Mouse (Mus musculus) stomach, embryonic 16.5 days (tissue): ENCODE data around the gene Rhbdd3. TPM values are rescaled to one million over a fixed set of nuclear protein-coding genes. Genes with fewer than 3 reads are reported as not detected.

Experiments used
- ATAC-seq: fragments of 200-750 bp; cut with Nextera tagmentation; 2 replicates; pipeline ENCODE4 v1.8.0; 2017; ENCODE audit warnings: moderate number of reproducible peaks, moderate TSS enrichment; ENCODE audit not compliant: insufficient read depth, low FRiP score
- H3K27ac ChIP-seq: fragments of 300-500 bp; sonication (generic); 2 replicates; pipeline ENCODE4 v1.5.1; 2014; ENCODE audit warnings: low read length
- H3K27me3 ChIP-seq: fragments of 300-500 bp; sonication (generic); 2 replicates; pipeline ENCODE4 v1.6.1; 2014; ENCODE audit warnings: low read length, control low read depth, mixed read lengths; ENCODE audit not compliant: control insufficient read depth, insufficient read depth
- H3K36me3 ChIP-seq: fragments of 300-500 bp; sonication (generic); 2 replicates; pipeline ENCODE4 v1.6.1; 2014; ENCODE audit warnings: low read length; ENCODE audit not compliant: control insufficient read depth, insufficient read depth
- H3K4me1 ChIP-seq: fragments of 300-500 bp; sonication (generic); 2 replicates; pipeline ENCODE4 v1.6.1; 2014; ENCODE audit warnings: low read length, control low read depth, mixed read lengths; ENCODE audit not compliant: control insufficient read depth, insufficient read depth
- H3K4me2 ChIP-seq: fragments of 300-500 bp; sonication (generic); 2 replicates; pipeline ENCODE4 v1.6.1; 2014; ENCODE audit warnings: low read depth, low read length, mixed read lengths
- H3K4me3 ChIP-seq: fragments of 300-500 bp; sonication (generic); replicated peaks from 2 replicates; pipeline ENCODE4 v1.5.1; 2014; ENCODE audit warnings: mild to moderate bottlenecking, low read length
- H3K9ac ChIP-seq: fragments of 300-500 bp; sonication (generic); 2 replicates; pipeline ENCODE4 v1.6.1; 2014; ENCODE audit warnings: low read length
- H3K9me3 ChIP-seq: fragments of 300-500 bp; sonication (generic); replicated peaks from 2 replicates; pipeline ENCODE4 v1.6.1; 2016; ENCODE audit warnings: low read length, control low read depth; ENCODE audit not compliant: control insufficient read depth
- WGBS: fragments of 180-500 bp; shearing (Covaris S2); extraction: QIAGEN DNeasy Blood & Tissue Kit; methylation state at CpG from one replicate; pipeline ENCODE4 v1.1.7; 2014; 5-methylcytosine and 5-hydroxymethylcytosine counted together
- polyA plus RNA-seq: library from polyadenylated mRNA; unstranded; fragments of >200 nt; fragmentation: Nextera tagmentation; extraction: Ambion mirVana; gene quantifications from 2 replicates; pipeline ENCODE4 v1.2.1, GENCODE M21; 2015

Gene Rhbdd3
- polyA plus RNA-seq, 1 experiment from 2014 or later = 25.2 TPM

GRCm38 (mm10) chr11:5057856-5058641 lies 40.7 kb upstream of the Rhbdd3 start, which contains the start of gene Rasl10a:
Gene Rasl10a (plus strand): TSS chr11:5058128.
- Histone ChIP-seq H3K4me1 (peaks cover 40% of the 10 kb centered on the region), H3K27ac (no peak within 1 kb of the TSS), H3K9me3 (no peaks in the 10 kb centered on the region), H3K9ac (peak within 1 kb of the TSS; percentile 59), H3K36me3 (no peaks in the 10 kb centered on the region), H3K4me2 (peak within 1 kb of the TSS; percentile 87), H3K4me3 (peak within 1 kb of the TSS; percentile 48), H3K27me3 (peaks cover 44% of the 10 kb centered on the region)
- 2% methylated on average over 76 of the region's 77 CpGs for WGBS
- ATAC-seq = no peak

GRCm38 (mm10) chr11:5058783-5059182 lies 39.9 kb upstream of the Rhbdd3 start:
- Histone ChIP-seq H3K27ac (no peak overlapping the region), H3K36me3 (no peaks in the 10 kb centered on the region), H3K4me2 (peak overlapping the region; percentile 87; the same call in 1 of the 2 replicates), H3K4me3 (no peak overlapping the region), H3K9me3 (no peaks in the 10 kb centered on the region), H3K4me1 (peaks cover 46% of the 10 kb centered on the region), H3K9ac (no peak overlapping the region), H3K27me3 (peaks cover 46% of the 10 kb centered on the region)
- ATAC-seq = no peak
- WGBS = 35% methylated on average over 9 of the region's 9 CpGs

- no peaks in the 10 kb centered on the region for H3K9me3 ChIP-seq
- no peak overlapping the region for H3K4me3 ChIP-seq
- no peak overlapping the region for H3K9ac ChIP-seq
- 25% methylated on average over 14 of the region's 14 CpGs for WGBS
- H3K36me3 ChIP-seq = no peaks in the 10 kb centered on the region
- H3K4me1 ChIP-seq = peaks cover 45% of the 10 kb centered on the region
- no peak for ATAC-seq
- H3K27ac ChIP-seq = no peak overlapping the region
- H3K4me2 ChIP-seq = no peak overlapping the region
- H3K27me3 ChIP-seq = peaks cover 46% of the 10 kb centered on the region
Measured at GRCm38 (mm10) chr11:5059230-5059629, 39.5 kb upstream of the Rhbdd3 start.

GRCm38 (mm10) chr11:5059704-5060156 lies 39.0 kb upstream of the Rhbdd3 start:
- WGBS = 18% methylated on average over 27 of the region's 27 CpGs
- H3K9me3 ChIP-seq = no peaks in the 10 kb centered on the region
- no peak overlapping the region for H3K4me2 ChIP-seq
- H3K9ac ChIP-seq = no peak overlapping the region
- H3K36me3 ChIP-seq = no peaks in the 10 kb centered on the region
- peaks cover 46% of the 10 kb centered on the region for H3K27me3 ChIP-seq
- ATAC-seq = no peak
- H3K4me3 ChIP-seq = no peak overlapping the region
- no peak overlapping the region for H3K27ac ChIP-seq
- H3K4me1 ChIP-seq = peaks cover 49% of the 10 kb centered on the region

- Histone ChIP-seq H3K9me3 (no peaks in the 10 kb centered on the region), H3K36me3 (no peaks in the 10 kb centered on the region), H3K4me3 (peak overlapping the region; percentile 42), H3K4me2 (peak overlapping the region; percentile 92), H3K27ac (no peak overlapping the region), H3K9ac (peak overlapping the region; percentile 64), H3K4me1 (peaks cover 51% of the 10 kb centered on the region), H3K27me3 (peaks cover 46% of the 10 kb centered on the region)
- ATAC-seq = no peak
- WGBS = 65% methylated on average over 28 of the region's 28 CpGs
Measured at GRCm38 (mm10) chr11:5060756-5061412, 37.8 kb upstream of the Rhbdd3 start.

- Histone ChIP-seq H3K9ac (peak overlapping the region; percentile 64), H3K4me3 (peak overlapping the region; percentile 42), H3K4me1 (peaks cover 44% of the 10 kb centered on the region), H3K27ac (peak overlapping the region; percentile 17; the same call in 1 of the 2 replicates), H3K4me2 (peak overlapping the region; percentile 92), H3K27me3 (peaks cover 42% of the 10 kb centered on the region), H3K9me3 (no peaks in the 10 kb centered on the region), H3K36me3 (no peaks in the 10 kb centered on the region)
- ATAC-seq = peak; percentile 71
- 4% methylated on average over 62 of the region's 62 CpGs for WGBS
Measured at GRCm38 (mm10) chr11:5061413-5062139, 37.1 kb upstream of the Rhbdd3 start.

- H3K27me3 ChIP-seq = peaks cover 36% of the 10 kb centered on the region
- no peaks in the 10 kb centered on the region for H3K36me3 ChIP-seq
- H3K9ac ChIP-seq = peak overlapping the region; percentile 64; the same call in 1 of the 2 replicates
- no peaks in the 10 kb centered on the region for H3K9me3 ChIP-seq
- peaks cover 38% of the 10 kb centered on the region for H3K4me1 ChIP-seq
- peak overlapping the region; percentile 42 for H3K4me3 ChIP-seq
- peak overlapping the region; percentile 92 for H3K4me2 ChIP-seq
- ATAC-seq = no peak
- H3K27ac ChIP-seq = no peak overlapping the region
- WGBS = 26% methylated on average over 13 of the region's 13 CpGs
Measured at GRCm38 (mm10) chr11:5062326-5062725, 36.4 kb upstream of the Rhbdd3 start.

- WGBS = 78% methylated on average over 13 of the region's 13 CpGs
- H3K27ac ChIP-seq = no peak overlapping the region
- no peak overlapping the region for H3K4me2 ChIP-seq
- ATAC-seq = no peak
- H3K4me1 ChIP-seq = peaks cover 38% of the 10 kb centered on the region
- no peak overlapping the region for H3K4me3 ChIP-seq
- 0 out of 2 replicates have a peak, but pooled peaks cover 1% of the 10 kb centered on the region for H3K36me3 ChIP-seq
- H3K9ac ChIP-seq = no peak overlapping the region
- H3K9me3 ChIP-seq = no peaks in the 10 kb centered on the region
- H3K27me3 ChIP-seq = peaks cover 30% of the 10 kb centered on the region
Measured at GRCm38 (mm10) chr11:5062860-5063505, 35.7 kb upstream of the Rhbdd3 start.
